Mouse (Mus musculus): ENCODE data around the gene Bcl2l13.

DNA sequence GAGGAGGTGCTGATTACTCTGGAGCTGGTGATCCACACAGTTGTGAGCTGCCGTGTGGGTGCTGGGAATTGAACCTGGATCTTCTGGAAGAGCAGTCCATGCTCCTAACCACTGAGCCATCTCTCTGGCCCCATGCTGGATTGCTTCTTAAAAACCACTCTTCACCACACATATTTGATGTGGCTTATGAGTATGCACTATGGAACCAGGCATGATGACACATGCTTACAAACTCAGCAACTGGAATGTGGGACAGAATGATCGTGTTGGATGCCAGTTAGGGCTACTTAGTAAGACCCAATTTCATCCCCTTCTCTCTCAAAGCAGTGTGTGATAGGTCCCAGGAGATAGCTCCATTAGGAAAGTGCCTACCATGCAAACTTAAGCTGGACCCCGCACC is 24.1 kb downstream of the Bcl2l13 start:
- TF ChIP-seq CTCF (IDR thresholded peaks at IDR 0.05; ENCODE audit: insufficient read depth, low read length) (no peak), POLR2A (IDR thresholded peaks at IDR 0.05; ENCODE audit: borderline replicate concordance, extremely low read depth, low read depth, low read length) (no peak)
